Mouse (Mus musculus) hindbrain, embryonic 10.5 days (tissue): ENCODE results near the gene Zdhhc5. TPM values are rescaled to one million over a fixed set of nuclear protein-coding genes. Genes with fewer than 3 reads are reported as not detected.

Experiments
- DNase-seq: peaks from one replicate; pipeline ENCODE4 v3.0.0-alpha.2; 2017; ENCODE audit warnings: low spot score
- H3K27ac ChIP-seq: fragments of 300-500 bp; sonication (generic); 2 replicates; pipeline ENCODE4 v1.5.1; 2016; ENCODE audit warnings: mild to moderate bottlenecking, moderate library complexity
- H3K27me3 ChIP-seq: fragments of 300-500 bp; sonication (generic); 2 replicates; pipeline ENCODE4 v1.6.1; 2016; ENCODE audit warnings: mild to moderate bottlenecking; ENCODE audit not compliant: poor library complexity, insufficient read depth, severe bottlenecking
- H3K36me3 ChIP-seq: fragments of 300-500 bp; sonication (generic); 2 replicates; pipeline ENCODE4 v1.6.1; 2016; ENCODE audit warnings: mild to moderate bottlenecking, moderate library complexity
- H3K4me1 ChIP-seq: fragments of 300-500 bp; sonication (generic); replicated peaks from 2 replicates; pipeline ENCODE4 v1.6.1; 2016; ENCODE audit warnings: mild to moderate bottlenecking
- H3K4me3 ChIP-seq: fragments of 300-500 bp; sonication (generic); 2 replicates; pipeline ENCODE4 v1.5.1; 2016; ENCODE audit warnings: mild to moderate bottlenecking, moderate library complexity
- H3K9me3 ChIP-seq: fragments of 300-500 bp; sonication (generic); 2 replicates; pipeline ENCODE4 v1.6.1; 2016; ENCODE audit warnings: mild to moderate bottlenecking, moderate library complexity
- WGBS: fragments of 180-500 bp; shearing (Covaris S2); methylation state at CpG from one replicate; pipeline ENCODE4 v1.1.7; 2016; 5-methylcytosine and 5-hydroxymethylcytosine counted together
- microRNA counts: library from miRNA; unstranded; fragments of <30 nt; microRNA quantifications from one replicate; lab custom pipeline; 2017
- polyA plus RNA-seq: library from polyadenylated mRNA; unstranded; fragments of >200 nt; fragmentation: Nextera tagmentation; extraction: Ambion mirVana; gene quantifications from 2 replicates; pipeline ENCODE4 v1.2.1, GENCODE M21; 2016

The Zdhhc5 gene
- polyA plus RNA-seq, 1 experiment from 2014 or later: 25.4 TPM

GRCm38 (mm10) chr2:84648369-84648768 is 66.6 kb downstream of the Zdhhc5 start:
- no peaks in the 10 kb centered on the region for H3K9me3 ChIP-seq
- peak overlapping the region; percentile 67 for H3K4me3 ChIP-seq
- H3K27me3 ChIP-seq: no peaks in the 10 kb centered on the region
- peak overlapping the region; percentile 76 for H3K27ac ChIP-seq
- WGBS: 46% methylated on average over 6 of the region's 6 CpGs
- DNase-seq: no peak
- peaks cover 7% of the 10 kb centered on the region for H3K36me3 ChIP-seq
- H3K4me1 ChIP-seq: peaks cover 16% of the 10 kb centered on the region

GRCm38 (mm10) chr2:84647051-84647568 is 67.9 kb downstream of the Zdhhc5 start:
- WGBS: 93% methylated on average over 6 of the region's 6 CpGs
- no peak for DNase-seq
- H3K9me3 ChIP-seq: no peaks in the 10 kb centered on the region
- no peak overlapping the region for H3K27ac ChIP-seq
- 0 out of 2 replicates have a peak overlapping the region, but pooled peaks have one; percentile 67 for H3K4me3 ChIP-seq
- peaks cover 16% of the 10 kb centered on the region for H3K4me1 ChIP-seq
- H3K27me3 ChIP-seq: no peaks in the 10 kb centered on the region
- peaks cover 9% of the 10 kb centered on the region for H3K36me3 ChIP-seq

GRCm38 (mm10) chr2:84646138-84646537 is 68.8 kb downstream of the Zdhhc5 start:
- Histone ChIP-seq H3K9me3 (no peaks in the 10 kb centered on the region), H3K27ac (no peak overlapping the region), H3K4me3 (no peak overlapping the region), H3K4me1 (peaks cover 20% of the 10 kb centered on the region), H3K27me3 (no peaks in the 10 kb centered on the region), H3K36me3 (peaks cover 12% of the 10 kb centered on the region)
- DNase-seq: no peak
- 79% methylated on average over 1 of the region's 1 CpGs for WGBS

GRCm38 (mm10) chr2:84640833-84641232 is 74.1 kb downstream of the Zdhhc5 start:
- no peak for DNase-seq
- Histone ChIP-seq H3K27me3 (no peaks in the 10 kb centered on the region), H3K4me1 (peaks cover 40% of the 10 kb centered on the region), H3K36me3 (peaks cover 5% of the 10 kb centered on the region; the same call in 1 of the 2 replicates), H3K9me3 (no peaks in the 10 kb centered on the region), H3K27ac (no peak overlapping the region), H3K4me3 (no peak overlapping the region)

- Histone ChIP-seq H3K4me1 (peaks cover 62% of the 10 kb centered on the region), H3K27me3 (no peaks in the 10 kb centered on the region), H3K36me3 (peaks cover 5% of the 10 kb centered on the region; the same call in 1 of the 2 replicates), H3K4me3 (no peak overlapping the region), H3K27ac (peak overlapping the region; percentile 56), H3K9me3 (no peaks in the 10 kb centered on the region)
- WGBS: 75% methylated on average over 5 of the region's 5 CpGs
- DNase-seq: no peak
Observed at GRCm38 (mm10) chr2:84638428-84639220, 76.4 kb downstream of the Zdhhc5 start.

MicroRNAs encoded within 50 kb of the gene (microRNA counts, 519-probe panel; counts per million panel counts)
- microRNA mmu-miR-130a (lab: Ali Mortazavi, UCI): 6,161 counts per million, percentile 98 among the panel's probes with 10 or more counts

Other genes starting within 250 kb of the Zdhhc5 start
- gene Tfpi, start 238.4 kb downstream of the Zdhhc5 start, polyA plus RNA-seq: 18.1 and 18.2 TPM in 2 replicates
- 33.2 and 39.7 TPM in 2 replicates for gene Ctnnd1, start 64.4 kb downstream of the Zdhhc5 start, polyA plus RNA-seq
- 0.25 and 0.31 TPM in 2 replicates for gene Btbd18, start 56.1 kb downstream of the Zdhhc5 start, polyA plus RNA-seq
- gene Selenoh, start 44.4 kb downstream of the Zdhhc5 start, polyA plus RNA-seq: 515 and 539 TPM in 2 replicates
- not detected in 2 replicates for gene Gm28635, start 37.1 kb downstream of the Zdhhc5 start, polyA plus RNA-seq
- gene Med19, start 36.8 kb downstream of the Zdhhc5 start, polyA plus RNA-seq: 47.1 and 47.6 TPM in 2 replicates
- 151 and 167 TPM in 2 replicates for gene Tmx2, start 36.0 kb downstream of the Zdhhc5 start, polyA plus RNA-seq
- 49.6 and 53.6 TPM in 2 replicates for gene Clp1, start 12.2 kb upstream of the Zdhhc5 start, polyA plus RNA-seq
- gene Ypel4, start 18.9 kb upstream of the Zdhhc5 start, polyA plus RNA-seq: 10.0 and 14.6 TPM in 2 replicates
- gene Gm19426, start 28.5 kb upstream of the Zdhhc5 start, polyA plus RNA-seq: 9.5 and 10.4 TPM in 2 replicates
- 29.4 and 43.1 TPM in 2 replicates for gene Serping1, start 60.3 kb upstream of the Zdhhc5 start, polyA plus RNA-seq
- 37.2 and 41.6 TPM in 2 replicates for gene Ube2l6, start 83.6 kb upstream of the Zdhhc5 start, polyA plus RNA-seq
- gene Smtnl1, start 107.5 kb upstream of the Zdhhc5 start, polyA plus RNA-seq: 0.09 and 0.14 TPM in 2 replicates
- gene Timm10, start 111.8 kb upstream of the Zdhhc5 start, polyA plus RNA-seq: 56.3 and 58.9 TPM in 2 replicates
- gene Slc43a1, start 123.7 kb upstream of the Zdhhc5 start, polyA plus RNA-seq: 23.1 and 28.6 TPM in 2 replicates
- 3.8 and 4.0 TPM in 2 replicates for gene Rtn4rl2, start 171.5 kb upstream of the Zdhhc5 start, polyA plus RNA-seq
- 21.5 and 26.6 TPM in 2 replicates for gene Slc43a3, start 221.4 kb upstream of the Zdhhc5 start, polyA plus RNA-seq